Comparison of ENCODE assay signal across 8 mouse cellular contexts in the genomic region with DNA sequence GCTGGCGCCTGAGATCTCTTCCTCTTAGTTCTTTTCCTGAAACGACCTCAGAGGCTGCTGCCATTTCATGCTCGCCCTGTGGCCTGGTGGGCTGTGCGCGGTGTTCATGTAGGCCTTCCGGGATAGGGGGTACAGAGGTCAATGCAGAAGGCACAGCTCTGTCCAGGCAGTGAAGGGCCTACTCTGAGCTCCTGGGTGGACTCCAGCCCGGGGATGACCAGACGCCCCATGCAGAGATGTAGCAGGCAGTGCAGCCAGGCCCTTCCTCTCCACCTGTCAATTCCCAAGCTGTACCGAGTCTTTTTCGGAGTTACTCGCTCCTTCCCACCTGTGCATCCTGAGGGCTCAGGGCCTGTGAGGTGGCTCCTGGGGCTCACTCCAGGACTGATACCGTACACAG. TPM values are rescaled to one million over a fixed set of nuclear protein-coding genes. Genes with fewer than 3 reads are reported as not detected.
A peak's percentile ranks its signal among the peaks of the same experiment; 100 is the strongest.
DNase-seq lines count a peak whose midpoint lies in the region; ATAC-seq and TF ChIP-seq lines count a peak whose summit lies in the region.

No protein-coding gene starts in this region.

- no peaks in the 10 kb centered on the region for H3K27me3 ChIP-seq in heart, adult 2 months (ENCODE audit: control insufficient read depth, insufficient read depth, low read length)
- H3K27me3 ChIP-seq in liver, embryonic 15.5 days = no peaks in the 10 kb centered on the region
- no peaks in the 10 kb centered on the region for H3K27me3 ChIP-seq in kidney, postnatal 0 days (ENCODE audit: insufficient read depth, low read length)

- H3K36me3 ChIP-seq in heart, adult 2 months (ENCODE audit: control insufficient read depth, insufficient read depth, low read length) = no peaks in the 10 kb centered on the region
- H3K36me3 ChIP-seq in liver, embryonic 15.5 days (replicated peaks) = peaks cover 43% of the 10 kb centered on the region
- peaks cover 17% of the 10 kb centered on the region; the same call in 1 of the 2 replicates for H3K36me3 ChIP-seq in kidney, postnatal 0 days (ENCODE audit: insufficient read depth, low read length)

- no peak for DNase-seq in heart, adult 2 months
- DNase-seq in heart, adult 18-20 months = no peak
- DNase-seq in liver = no peak
- peak; percentile 45 for DNase-seq in cerebellum, adult 9-10 months
- DNase-seq in kidney, postnatal 0 days (ENCODE audit: low spot score) = no peak
- no peak for DNase-seq in ovary, postnatal 10 days (ENCODE audit: low spot score)
- no peak for DNase-seq in c-Kit-positive CD71-positive TER-119-positive erythroid progenitor cells, embryonic 14.5 days (ENCODE audit: low spot score)

- no peak for TF ChIP-seq POLR2A in heart, adult 2 months (IDR thresholded peaks at IDR 0.05; ENCODE audit: insufficient read depth, low read depth, low read length)

- TF ChIP-seq CTCF in heart, adult 2 months (IDR thresholded peaks at IDR 0.05) = no peak
- no peak for TF ChIP-seq CTCF in kidney, postnatal 0 days (IDR thresholded peaks at IDR 0.05; ENCODE audit: low read depth)

- no peak overlapping the region for H3K4me2 ChIP-seq in liver, embryonic 15.5 days
- no peak overlapping the region for H3K4me2 ChIP-seq in kidney, postnatal 0 days (ENCODE audit: low read length)

- no peak overlapping the region for H3K4me3 ChIP-seq in heart, adult 2 months
- no peak overlapping the region for H3K4me3 ChIP-seq in liver, embryonic 15.5 days (replicated peaks)
- H3K4me3 ChIP-seq in kidney, postnatal 0 days (replicated peaks; ENCODE audit: low read depth, low read length) = no peak overlapping the region

- peaks cover 22% of the 10 kb centered on the region for H3K4me1 ChIP-seq in heart, adult 2 months (ENCODE audit: control insufficient read depth, insufficient read depth, low read length)
- peaks cover 40% of the 10 kb centered on the region for H3K4me1 ChIP-seq in liver, embryonic 15.5 days (replicated peaks)
- no peaks in the 10 kb centered on the region; the same call in 1 of the 2 replicates for H3K4me1 ChIP-seq in kidney, postnatal 0 days (replicated peaks; ENCODE audit: insufficient read depth, low read length)

- no peak for TF ChIP-seq EP300 in heart, adult 2 months (IDR thresholded peaks at IDR 0.05; ENCODE audit: insufficient read depth, low read depth, low read length)

- H3K79me2 ChIP-seq in heart, adult 2 months (replicated peaks; ENCODE audit: control insufficient read depth, insufficient read depth, low read length) = no peaks in the 10 kb centered on the region

- H3K27ac ChIP-seq in heart, adult 2 months = peak overlapping the region; percentile 70
- H3K27ac ChIP-seq in liver, embryonic 15.5 days (replicated peaks) = 0 out of 2 replicates have a peak overlapping the region, but pooled peaks have one; percentile 14
- H3K27ac ChIP-seq in kidney, postnatal 0 days = peak overlapping the region; percentile 38; the same call in 1 of the 2 replicates

- WGBS in heart, adult 2 months = 86% methylated on average over 12 of the region's 12 CpGs
- WGBS in liver, embryonic 15.5 days (ENCODE audit: insufficient replicate concordance) = 82% methylated on average over 12 of the region's 12 CpGs
- 88% methylated on average over 12 of the region's 12 CpGs for WGBS in kidney, postnatal 0 days

- H3K9ac ChIP-seq in heart, adult 2 months (ENCODE audit: low read depth, low read length) = no peak overlapping the region
- no peak overlapping the region for H3K9ac ChIP-seq in liver, embryonic 15.5 days
- H3K9ac ChIP-seq in kidney, postnatal 0 days (ENCODE audit: low read depth, low read length) = no peak overlapping the region

- intact Hi-C loops in heart, adult 2 months (cut with DNase I) = no loop called here

- no peaks in the 10 kb centered on the region for H3K9me3 ChIP-seq in liver, embryonic 15.5 days (replicated peaks)
- no peaks in the 10 kb centered on the region for H3K9me3 ChIP-seq in kidney, postnatal 0 days (replicated peaks; ENCODE audit: low read length)

- ATAC-seq in liver, embryonic 15.5 days (ENCODE audit: insufficient read depth) = no peak
- no peak for ATAC-seq in kidney, postnatal 0 days (replicated peaks; ENCODE audit: low FRiP score, low read depth)

RNA-seq across cellular contexts. Expression of a gene that starts 43.9 kb away (rescaled TPM):
- total RNA-seq in heart, adult 2 months (2021) = 1 to 10 TPM; 9.6 to 9.8 TPM
- 12.2 and 13.1 TPM in 2 replicates for polyA plus RNA-seq in heart, adult 2 months (2012; rRNA removed)
- total RNA-seq in heart, adult 18-20 months (2021) = 10 to 100 TPM in 1 of 2 experiments, 1 to 10 TPM in 1; 10.0 to 12.1 TPM
- 15.4 TPM in 2 replicates for polyA plus RNA-seq in liver, embryonic 15.5 days (2015; fragmentation: Nextera tagmentation; extraction: Ambion mirVana)
- polyA plus RNA-seq in kidney, postnatal 0 days (2015; fragmentation: Nextera tagmentation; extraction: Ambion mirVana) = 36.2 and 40.9 TPM in 2 replicates

RNA-seq across cellular contexts. Expression of a gene that starts 54.6 kb away (rescaled TPM):
- total RNA-seq in heart, adult 2 months (2021) = 1 to 10 TPM; 5.2 to 6.3 TPM
- polyA plus RNA-seq in heart, adult 2 months (2012; rRNA removed) = 9.7 and 14.9 TPM in 2 replicates
- total RNA-seq in heart, adult 18-20 months (2021) = 1 to 10 TPM; 7.0 to 7.2 TPM
- polyA plus RNA-seq in liver, embryonic 15.5 days (2015; fragmentation: Nextera tagmentation; extraction: Ambion mirVana) = 0.13 TPM in 1 of 2 replicates, not detected in the other
- 26.5 and 27.2 TPM in 2 replicates for polyA plus RNA-seq in kidney, postnatal 0 days (2015; fragmentation: Nextera tagmentation; extraction: Ambion mirVana)

Comparison
In these comparisons a context has a peak if more than half of its experiments do, and no peak if none do; other contexts are left out.
1. H3K27ac ChIP-seq: peak in every context shown above with its lines; median percentile 70 in heart, adult 2 months; 38 in kidney, postnatal 0 days; 14 in liver, embryonic 15.5 days.